Mouse (Mus musculus) gastrocnemius, postnatal 4 days (tissue): ENCODE measurements at regions not wholly inside any gene's neighbourhood (a gene's known extent, or its start where the extent isn't known, plus 50 kb on each side); places are given as distances from the start of the nearest gene placed in this dataset.
A peak's percentile ranks its signal among the peaks of the same experiment; 100 is the strongest.

ENCODE experiments used
- DNase-seq, 2 experiments: peaks; one replicate each; pipeline ENCODE4 v3.0.0; 2021 to 2022; ENCODE audit warnings: low spot score in 2 of 2, mixed read lengths in 2 of 2

DNA sequence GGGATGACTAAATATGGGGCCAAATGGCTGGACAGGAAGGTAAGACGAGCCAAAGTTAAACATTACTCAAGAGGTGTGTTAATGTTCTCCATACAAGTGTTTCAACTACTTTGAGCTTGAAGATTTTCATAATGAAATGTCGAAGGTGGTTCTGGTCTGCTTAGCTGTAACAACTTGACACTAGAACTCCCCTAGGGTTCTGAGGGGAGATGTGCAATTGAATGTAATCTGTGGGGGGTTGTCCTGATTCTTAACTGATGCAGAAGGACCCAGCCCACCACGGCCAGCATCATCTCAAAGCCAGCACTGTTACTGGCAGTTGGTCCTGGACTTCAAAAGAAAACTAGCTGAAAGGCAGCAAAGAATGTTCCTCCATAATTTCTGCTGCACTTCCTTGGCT is 55.3 kb downstream of the Gpr88 start:
- DNase-seq = no peak

DNA sequence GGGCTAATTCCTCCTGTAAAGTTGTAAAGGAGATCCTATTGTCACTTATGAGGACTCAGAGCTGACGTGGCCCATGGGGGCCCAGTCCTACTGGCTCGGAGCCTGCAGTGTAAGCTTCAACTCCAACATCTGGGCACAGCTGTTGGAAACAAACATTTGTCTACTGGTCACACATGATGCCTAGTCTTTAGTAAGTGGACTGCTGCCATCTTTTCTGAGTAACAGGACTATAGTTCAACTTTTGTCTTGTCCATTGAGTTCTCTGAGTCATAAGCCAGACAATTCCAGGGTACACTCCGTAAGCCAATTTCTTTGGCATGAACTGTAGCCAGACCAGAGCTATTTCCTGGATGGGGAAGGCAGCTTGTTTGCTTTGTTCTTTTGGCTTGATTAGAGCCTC is 58.6 kb downstream of the Gpr88 start:
- DNase-seq = peak in 1 of 2 experiments; percentile 36

DNA sequence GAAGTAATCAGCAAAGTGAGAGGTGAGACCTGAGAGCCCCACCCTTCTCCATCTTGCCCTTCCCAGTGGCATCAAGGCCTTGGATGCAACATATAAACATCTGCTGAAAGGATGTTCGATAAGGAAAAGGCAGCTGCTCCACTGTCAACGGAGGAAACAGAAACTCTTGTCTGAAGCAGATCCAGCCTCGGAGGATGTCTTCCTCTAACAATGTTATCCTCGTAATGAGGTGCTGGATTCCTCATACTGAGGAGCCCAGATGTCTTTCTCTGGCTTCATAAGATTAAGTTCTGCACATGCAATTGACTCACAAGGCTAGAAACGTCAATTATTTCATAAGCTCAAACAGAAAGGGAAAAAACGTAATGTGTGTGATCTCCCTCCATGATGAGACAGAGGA is 61.8 kb upstream of the Vcam1 start:
- no peak for DNase-seq

DNA sequence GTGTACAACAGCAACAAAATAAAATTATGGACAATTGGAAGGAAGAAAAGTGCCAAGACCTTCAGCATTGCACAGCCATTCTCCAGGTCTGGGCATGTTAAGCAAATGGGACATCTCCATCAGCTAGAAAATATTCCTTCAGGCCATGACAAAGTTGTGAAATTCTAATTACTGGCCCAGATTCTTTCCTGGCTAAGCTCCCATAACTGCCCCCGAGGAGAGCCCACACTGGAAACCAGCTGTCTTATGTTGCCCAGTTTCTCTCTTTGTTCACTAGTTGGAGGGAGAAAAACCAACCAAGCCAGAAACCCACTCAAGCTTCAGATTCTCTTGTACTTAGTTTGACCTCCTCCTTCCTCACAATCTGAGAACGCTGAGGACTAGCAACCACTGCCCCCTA is 61.2 kb upstream of the Vcam1 start:
- DNase-seq = no peak

DNA sequence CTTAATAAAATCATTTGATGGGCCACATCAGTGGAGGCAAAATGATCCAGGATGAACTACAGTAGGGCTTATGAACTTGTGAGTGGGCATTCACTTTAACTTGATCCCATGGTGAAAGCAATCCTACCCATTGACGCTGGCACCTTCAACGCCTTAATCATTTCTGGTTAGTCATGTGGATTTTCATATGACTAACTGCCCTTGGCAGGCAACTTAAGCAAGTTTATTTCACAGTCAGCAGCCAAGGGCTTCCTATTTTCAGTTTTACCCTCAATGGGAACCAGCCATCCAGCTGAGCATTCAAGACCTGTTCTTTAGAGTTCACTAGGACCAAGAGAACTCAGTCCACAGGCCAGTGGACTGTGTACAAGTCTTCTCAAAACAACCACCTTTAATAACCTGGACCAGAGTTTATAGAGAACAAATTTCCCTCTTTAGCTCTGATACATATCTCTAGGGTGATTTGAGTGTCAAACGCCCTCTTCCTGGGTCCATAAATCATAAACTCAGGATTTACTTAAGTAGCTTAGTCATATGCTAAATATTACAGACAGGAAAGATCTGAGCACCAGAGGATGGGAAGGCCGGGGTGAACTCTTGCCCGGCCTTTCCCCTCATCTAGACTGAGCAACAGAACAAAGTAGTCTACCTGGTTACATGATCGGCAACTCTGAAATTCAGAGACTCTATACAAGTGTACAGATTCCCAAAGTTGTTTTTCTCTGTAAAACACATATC is 60.0 kb upstream of the Vcam1 start:
- no peak for DNase-seq

DNA sequence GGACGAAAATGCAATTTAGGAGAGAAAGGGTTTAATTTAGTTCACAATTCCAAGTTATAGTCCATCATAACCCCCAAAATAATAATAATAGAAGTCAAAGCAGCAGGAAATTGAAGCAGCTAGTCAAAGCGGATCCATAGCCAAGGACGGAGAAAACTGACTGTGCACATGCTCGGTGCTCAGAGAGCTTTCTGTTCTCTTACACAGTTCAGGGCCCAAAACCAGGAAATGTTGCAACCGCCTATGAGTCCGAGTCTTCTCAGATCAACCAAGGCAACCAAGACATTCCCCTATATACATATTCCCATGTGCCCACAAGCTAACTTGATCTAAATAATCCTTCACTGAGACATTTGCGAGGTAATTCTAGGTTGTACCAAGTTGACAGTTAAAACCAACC is 55.7 kb upstream of the Vcam1 start:
- DNase-seq = no peak

DNA sequence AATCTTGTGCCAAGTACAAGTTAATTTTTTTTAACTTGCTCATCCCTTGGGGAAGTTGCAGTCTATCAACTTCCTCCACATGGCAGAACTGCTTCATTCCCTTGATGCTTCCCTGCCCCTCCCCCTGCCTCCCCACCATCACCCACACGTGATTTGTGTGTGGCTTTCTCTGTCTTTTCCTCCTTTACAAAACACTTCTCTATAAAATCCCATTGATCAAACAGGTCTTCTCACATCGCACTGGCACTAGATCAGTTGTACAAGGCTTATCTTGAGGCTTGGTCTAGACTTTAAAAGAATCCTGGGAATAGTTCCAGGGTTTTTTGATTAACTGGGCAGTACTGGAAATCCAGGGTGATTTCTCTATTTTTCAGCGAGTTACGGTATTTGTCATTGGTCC is 55.0 kb upstream of the Vcam1 start:
- no peak for DNase-seq

DNA sequence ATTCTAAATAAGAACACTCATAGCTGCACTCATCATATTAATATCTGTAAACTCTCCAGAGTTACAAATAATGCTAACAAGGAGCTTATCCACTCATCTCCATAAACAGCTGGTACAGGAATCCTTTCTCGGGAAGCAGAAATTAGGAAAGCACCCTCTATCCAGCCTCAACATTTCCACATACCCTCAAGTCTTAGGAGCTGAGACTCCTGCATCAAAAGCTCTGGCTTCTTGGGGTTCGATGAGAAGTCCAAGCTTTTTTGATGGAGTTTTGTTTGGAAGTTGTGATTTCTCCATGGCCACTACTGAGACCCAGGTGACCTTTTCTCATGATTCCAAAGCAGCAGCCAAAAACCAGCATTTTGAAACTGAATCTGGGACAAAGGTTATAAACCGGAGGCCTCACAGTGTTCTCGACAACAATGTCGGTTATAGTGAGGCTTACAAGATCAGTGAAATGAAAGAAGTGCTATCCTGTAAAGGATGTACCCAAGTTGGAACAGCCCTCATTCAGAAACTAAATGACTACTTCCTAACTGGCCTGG is 50.9 kb upstream of the Vcam1 start:
- DNase-seq = no peak
